Mouse (Mus musculus) intestine, postnatal 0 days (tissue): Measurements from ENCODE around the gene Dock2. TPM values are rescaled to one million over a fixed set of nuclear protein-coding genes. Genes with fewer than 3 reads are reported as not detected.

Source experiments
- ATAC-seq: fragments of 200-750 bp; cut with Nextera tagmentation; 2 replicates; pipeline ENCODE4 v1.8.0; 2017; ENCODE audit warnings: mild to moderate bottlenecking, moderate TSS enrichment, moderate library complexity
- H3K27ac ChIP-seq: fragments of 300-500 bp; sonication (generic); 2 replicates; pipeline ENCODE4 v1.5.1; 2014; ENCODE audit warnings: mild to moderate bottlenecking, low read depth, low read length, moderate library complexity
- H3K27me3 ChIP-seq: fragments of 300-500 bp; sonication (generic); replicated peaks from 2 replicates; pipeline ENCODE4 v1.6.1; 2014; ENCODE audit warnings: low read length, mixed read lengths; ENCODE audit not compliant: control insufficient read depth, insufficient read depth
- H3K36me3 ChIP-seq: fragments of 300-500 bp; sonication (generic); 2 replicates; pipeline ENCODE4 v1.6.1; 2014; ENCODE audit warnings: mild to moderate bottlenecking, moderate library complexity; ENCODE audit not compliant: control insufficient read depth, insufficient read depth
- H3K4me1 ChIP-seq: fragments of 300-500 bp; sonication (generic); replicated peaks from 2 replicates; pipeline ENCODE4 v1.6.1; 2014; ENCODE audit warnings: antibody characterized with exemption, low read length, mixed read lengths; ENCODE audit not compliant: control insufficient read depth, insufficient read depth
- H3K4me2 ChIP-seq: fragments of 300-500 bp; sonication (generic); replicated peaks from 2 replicates; pipeline ENCODE4 v1.6.1; 2014; ENCODE audit warnings: low read depth, mild to moderate bottlenecking, moderate library complexity
- H3K4me3 ChIP-seq: fragments of 300-500 bp; sonication (generic); 2 replicates; pipeline ENCODE4 v1.5.1; 2014; ENCODE audit warnings: low read depth, low read length
- H3K9ac ChIP-seq: fragments of 300-500 bp; sonication (generic); 2 replicates; pipeline ENCODE4 v1.6.1; 2014; ENCODE audit warnings: mild to moderate bottlenecking, low read depth, low read length
- H3K9me3 ChIP-seq: fragments of 300-500 bp; sonication (generic); 2 replicates; pipeline ENCODE4 v1.6.1; 2016; ENCODE audit warnings: mixed run types; ENCODE audit not compliant: control insufficient read depth
- CTCF ChIP-seq: sonication (generic); IDR thresholded peaks from 2 replicates; pipeline ENCODE4 v1.5.1; 2016; ENCODE audit warnings: low read depth, mild to moderate bottlenecking, control low read depth, antibody characterized with exemption, moderate library complexity
- WGBS: fragments of 180-500 bp; shearing (Covaris S2); extraction: QIAGEN DNeasy Blood & Tissue Kit; methylation state at CpG from one replicate; pipeline ENCODE4 v1.1.7; 2014; 5-methylcytosine and 5-hydroxymethylcytosine counted together
- polyA plus RNA-seq: library from polyadenylated mRNA; unstranded; fragments of >200 nt; fragmentation: Nextera tagmentation; extraction: Ambion mirVana; gene quantifications from 2 replicates; pipeline ENCODE4 v1.2.1, GENCODE M21; 2015

Gene Dock2
- polyA plus RNA-seq, 1 experiment from 2014 or later, result 0.60 TPM

DNA sequence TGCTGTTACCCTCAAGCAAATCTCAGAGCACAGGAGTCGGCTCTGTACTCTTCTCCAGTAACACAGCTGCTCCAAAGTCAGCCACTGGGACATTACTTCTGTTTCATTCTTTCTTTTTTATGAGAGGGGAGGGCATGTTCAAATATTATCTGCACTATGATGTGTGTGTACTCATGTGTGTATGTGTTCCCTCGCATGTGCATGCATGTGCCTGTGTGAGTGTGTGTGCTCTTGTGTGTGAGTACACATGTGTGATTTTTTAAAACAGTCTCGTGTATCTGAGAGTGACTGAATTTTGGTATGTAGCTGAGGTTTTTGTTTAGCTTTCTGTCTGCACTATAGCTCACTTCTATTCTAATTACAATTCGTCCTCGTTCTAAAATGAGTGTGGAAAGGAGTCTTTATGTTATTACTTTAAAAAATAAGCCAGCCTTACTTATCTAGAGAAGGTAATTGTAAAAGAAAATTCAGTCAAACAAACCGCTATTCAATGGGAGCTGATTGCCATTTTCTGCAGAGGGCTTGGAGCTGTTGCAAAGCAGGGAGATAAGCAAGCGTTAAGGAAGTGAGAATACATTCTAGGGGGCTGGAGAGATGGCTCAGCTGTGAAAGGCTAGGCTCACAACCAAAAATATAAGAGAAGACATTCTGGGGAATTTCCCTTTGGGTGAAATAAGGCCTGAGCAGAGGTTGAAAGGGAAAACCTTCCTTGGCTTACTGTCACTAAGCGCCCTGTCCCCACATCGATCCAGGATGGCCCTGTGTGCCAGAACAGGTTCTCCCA lies 589.3 kb downstream of the Dock2 start:
- Histone ChIP-seq H3K9me3 (no peaks in the 10 kb centered on the region), H3K4me2 (no peak overlapping the region), H3K27ac (no peak overlapping the region), H3K4me3 (no peak overlapping the region), H3K27me3 (no peaks in the 10 kb centered on the region), H3K36me3 (no peaks in the 10 kb centered on the region), H3K4me1 (no peaks in the 10 kb centered on the region), H3K9ac (no peak overlapping the region)
- WGBS, result 45% methylated on average over 9 of the region's 9 CpGs
- ATAC-seq, result no peak
- TF ChIP-seq CTCF, result no peak

DNA sequence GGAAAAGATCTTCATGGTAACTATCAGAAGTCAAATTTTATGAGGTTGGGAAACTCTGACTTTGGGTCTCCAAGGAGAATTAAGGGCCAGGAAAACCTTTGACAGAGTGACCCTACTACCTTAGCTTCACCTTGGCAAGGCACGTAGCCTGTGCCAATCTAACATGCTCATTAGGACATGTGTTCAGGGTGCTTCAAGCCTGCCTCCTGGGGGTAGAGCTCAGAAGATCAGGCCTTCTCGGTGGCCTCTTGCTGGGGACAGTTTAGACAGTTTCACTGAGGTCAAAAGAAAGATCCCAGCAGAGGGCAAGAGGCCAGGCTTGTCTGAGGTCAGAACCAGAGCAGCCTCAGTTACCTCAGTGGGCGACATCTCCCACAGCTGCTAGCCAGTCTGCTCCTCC lies 590.0 kb downstream of the Dock2 start:
- Histone ChIP-seq H3K4me1 (no peaks in the 10 kb centered on the region), H3K9me3 (no peaks in the 10 kb centered on the region), H3K4me3 (no peak overlapping the region), H3K27me3 (no peaks in the 10 kb centered on the region), H3K36me3 (no peaks in the 10 kb centered on the region), H3K9ac (no peak overlapping the region), H3K27ac (no peak overlapping the region), H3K4me2 (no peak overlapping the region)
- WGBS, result 56% methylated on average over 3 of the region's 3 CpGs
- ATAC-seq, result no peak
- no peak for TF ChIP-seq CTCF

DNA sequence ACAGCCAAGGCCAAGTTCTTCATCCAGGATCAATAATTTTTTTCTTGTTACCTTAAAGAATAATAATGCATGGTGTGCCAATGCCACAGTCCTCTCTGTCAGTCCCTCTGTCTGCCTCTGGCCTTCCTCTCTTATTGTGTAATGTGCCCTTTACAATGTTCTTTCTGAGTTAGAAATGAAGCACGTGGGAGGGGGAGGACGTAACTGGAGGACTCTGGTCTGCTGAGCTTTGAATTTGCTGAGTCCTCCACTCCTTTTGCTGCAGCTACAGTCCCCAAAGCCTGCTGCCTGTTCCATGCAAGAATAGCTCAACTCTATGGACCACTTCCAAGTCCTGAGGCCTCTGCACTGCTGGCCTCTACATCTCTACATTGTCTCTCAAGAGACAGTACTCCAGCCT lies 599.4 kb downstream of the Dock2 start:
- Histone ChIP-seq H3K4me1 (no peaks in the 10 kb centered on the region), H3K27me3 (no peaks in the 10 kb centered on the region), H3K36me3 (no peaks in the 10 kb centered on the region), H3K27ac (no peak overlapping the region), H3K9me3 (no peaks in the 10 kb centered on the region), H3K4me2 (no peak overlapping the region), H3K4me3 (no peak overlapping the region), H3K9ac (no peak overlapping the region)
- 48% methylated on average over 2 of the region's 2 CpGs for WGBS
- TF ChIP-seq CTCF, result no peak
- no peak for ATAC-seq

DNA sequence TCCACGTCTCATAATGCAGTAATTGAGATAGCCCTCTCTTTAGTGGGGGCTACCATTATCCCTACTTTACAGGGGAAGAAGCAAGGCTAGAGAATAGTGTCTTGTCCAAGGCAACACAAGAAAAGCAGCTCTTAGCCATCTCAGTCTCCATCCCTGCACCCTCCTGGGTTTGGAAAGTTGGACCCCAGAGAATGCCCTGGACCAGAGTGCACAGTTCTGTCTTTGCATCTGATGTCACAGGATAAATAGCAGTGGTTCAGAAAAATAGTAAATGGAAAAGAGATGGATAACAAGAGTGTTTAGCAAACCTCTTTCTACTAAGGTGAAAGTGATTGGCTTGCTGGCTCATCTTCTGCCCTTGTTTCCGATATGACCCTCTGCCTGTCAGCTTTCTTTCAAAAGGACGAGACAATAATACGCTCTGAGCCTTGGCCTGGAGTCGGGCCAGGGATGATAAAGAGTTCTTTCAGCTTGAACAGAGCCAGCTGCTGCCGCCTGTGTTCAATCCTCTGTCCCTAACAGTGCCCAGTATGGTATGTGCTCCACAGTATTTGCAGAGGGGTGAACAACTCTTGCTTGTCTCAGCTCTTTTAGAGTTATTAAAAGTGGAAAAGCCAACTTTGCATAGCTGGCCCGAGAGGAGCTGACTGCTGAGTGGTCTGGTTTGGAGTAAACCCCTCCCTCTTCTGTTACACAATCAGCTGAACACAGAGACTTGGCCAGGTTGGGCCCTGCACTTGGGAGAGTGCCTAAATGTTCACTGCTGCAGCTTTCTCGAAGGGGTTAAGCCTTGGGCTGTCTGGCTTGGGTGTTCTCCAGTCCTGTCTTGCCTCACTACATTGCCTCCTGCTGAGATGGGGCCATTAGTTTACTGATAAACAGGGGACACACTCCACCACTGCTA lies 602.2 kb downstream of the Dock2 start:
- Histone ChIP-seq H3K4me2 (no peak overlapping the region), H3K4me1 (no peaks in the 10 kb centered on the region), H3K27ac (no peak overlapping the region), H3K4me3 (no peak overlapping the region), H3K9ac (no peak overlapping the region), H3K9me3 (no peaks in the 10 kb centered on the region), H3K36me3 (no peaks in the 10 kb centered on the region), H3K27me3 (no peaks in the 10 kb centered on the region)
- TF ChIP-seq CTCF, result no peak
- 50% methylated on average over 8 of the region's 8 CpGs for WGBS
- ATAC-seq, result peak; percentile 28; the same call in 1 of the 2 replicates

DNA sequence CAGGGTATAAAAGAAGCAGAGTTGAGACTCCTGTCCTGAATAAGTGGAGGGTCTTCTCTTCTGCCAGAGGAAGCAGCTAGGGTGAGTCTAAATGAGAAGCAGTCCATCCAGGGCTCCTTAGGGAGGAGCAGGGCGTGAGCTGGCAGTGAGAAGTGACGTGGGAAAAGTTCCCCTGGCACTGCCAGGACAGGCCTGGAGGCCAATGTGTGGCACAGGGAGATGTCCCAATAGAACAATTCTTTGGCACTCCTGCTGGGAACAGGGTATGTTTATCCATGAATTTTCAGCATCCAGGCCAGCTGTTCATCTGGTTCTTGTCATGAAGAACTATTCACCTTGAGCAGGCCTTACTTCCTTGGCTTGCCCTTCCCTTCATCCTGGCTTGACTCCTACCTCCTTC lies 604.9 kb downstream of the Dock2 start:
- 63% methylated on average over 2 of the region's 2 CpGs for WGBS
- ATAC-seq, result no peak
- H3K27me3 ChIP-seq, result no peaks in the 10 kb centered on the region

More for the DNA sequence above, 604.9 kb downstream of the Dock2 start:
- Histone ChIP-seq H3K4me3 (no peak overlapping the region), H3K9ac (no peak overlapping the region), H3K4me2 (no peak overlapping the region), H3K36me3 (no peaks in the 10 kb centered on the region), H3K27ac (no peak overlapping the region), H3K9me3 (no peaks in the 10 kb centered on the region), H3K4me1 (no peaks in the 10 kb centered on the region)
- no peak for TF ChIP-seq CTCF

Other genes starting within 250 kb of the Dock2 start
- 3.3 and 3.9 TPM in 2 replicates for gene Spdl1, start 49.7 kb upstream of the Dock2 start, polyA plus RNA-seq